Mouse (Mus musculus): Measurements from ENCODE around the gene Atp5s.

The Atp5s gene

GRCm38 (mm10) chr12:69724711-69725460, at the start of gene Atp5s, which contains the start of gene L2hgdh:
Atp5s (plus strand) TSS chr12:69724950.
L2hgdh (minus strand) TSS chr12:69724873.
- CTCF ChIA-PET = interaction anchor here in 3 of 4 experiments (0.5 to 2.1 kb wide), 3 partner anchors 9 to 1099 kb away, joined by 3 to 5 read pairs (median 4); no protein-coding TSS in a partner anchor
- POLR2A ChIA-PET = interaction anchor here in 3 of 4 experiments (0.5 to 3.9 kb wide), 42 partner anchors 9 to 1100 kb away, joined by 3 to 32 read pairs (median 3); partner anchors contain the start of genes Map4k5 (in 3 of the 3), Rps29 (in 2 of the 3), Atl1 (in 1 of the 3) and Frmd6 (in 1 of the 3)

DNA sequence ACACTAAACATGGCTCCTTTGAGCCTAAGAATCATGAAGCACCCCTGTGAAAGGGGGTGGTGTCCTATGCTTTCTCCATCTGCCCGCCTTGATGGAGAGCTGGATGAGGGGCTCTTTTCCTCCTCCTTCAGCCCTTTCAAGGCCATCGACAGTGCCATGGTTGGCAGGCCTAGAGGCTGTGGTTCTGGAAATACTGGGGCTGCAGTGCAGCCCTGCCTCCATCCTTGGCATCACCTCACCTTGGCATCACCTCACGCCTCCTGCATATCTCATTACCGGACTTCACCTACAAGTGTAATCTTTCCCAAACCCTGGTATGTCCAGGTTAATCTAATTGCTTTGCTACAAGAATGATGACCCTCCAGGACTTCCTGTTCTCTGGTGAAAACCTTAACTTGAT, 48.6 kb upstream of the Atp5s start:
- ChIA-PET POLR2A (no interaction called here), CTCF (interaction anchor here in 1 of 4 experiments (0.8 kb wide), 1 partner anchor 23 kb away, joined by 3 read pairs; no protein-coding TSS in a partner anchor)

GRCm38 (mm10) chr12:69680635-69681565, 43.9 kb upstream of the Atp5s start:
- POLR2A ChIA-PET = interaction anchor here in 3 of 4 experiments (0.6 to 2.3 kb wide), 7 partner anchors 10 to 667 kb away, joined by 3 to 7 read pairs (median 5); partner anchors contain the start of genes Atp5s (in 1 of the 3), L2hgdh (in 1 of the 3) and Trim9 (in 1 of the 3)
- CTCF ChIA-PET = no interaction called here

DNA sequence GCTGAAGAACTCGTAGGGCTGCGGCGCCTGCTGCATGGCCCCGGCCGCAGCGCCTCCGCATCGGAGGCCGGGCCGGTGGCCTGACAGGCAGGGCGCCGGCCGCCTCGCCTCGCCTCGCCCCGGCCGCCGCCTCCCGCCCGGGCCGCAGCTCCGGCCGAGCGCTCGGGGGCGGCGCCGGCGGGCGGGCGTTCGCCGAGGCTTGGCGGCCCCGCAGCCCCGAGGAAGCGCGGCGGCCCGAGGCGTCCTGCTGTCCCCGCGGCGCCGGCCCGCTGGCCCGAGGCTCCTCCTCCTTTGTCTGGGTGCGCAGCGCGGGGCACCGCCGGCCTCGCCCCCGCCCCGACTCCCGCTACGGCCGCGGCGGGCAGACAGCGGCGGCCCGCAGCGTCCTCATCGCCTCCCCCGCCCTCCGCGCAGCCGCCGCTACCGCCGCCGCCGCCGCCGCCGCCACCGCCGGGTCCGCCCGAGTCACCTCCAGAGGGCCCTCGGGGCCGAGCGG, 43.1 kb upstream of the Atp5s start, which contains the start of gene Sos2:
Gene Sos2, minus strand, starts transcription at position 287 of the 496 bp plus-strand sequence.
- ChIA-PET CTCF (no interaction called here), POLR2A (interaction anchor here in 2 of 4 experiments (0.7 to 2.3 kb wide), 7 partner anchors 10 to 555 kb away, joined by 3 to 8 read pairs (median 4); partner anchors contain the start of genes Atp5s (in 1 of the 2) and L2hgdh (in 1 of the 2))

DNA sequence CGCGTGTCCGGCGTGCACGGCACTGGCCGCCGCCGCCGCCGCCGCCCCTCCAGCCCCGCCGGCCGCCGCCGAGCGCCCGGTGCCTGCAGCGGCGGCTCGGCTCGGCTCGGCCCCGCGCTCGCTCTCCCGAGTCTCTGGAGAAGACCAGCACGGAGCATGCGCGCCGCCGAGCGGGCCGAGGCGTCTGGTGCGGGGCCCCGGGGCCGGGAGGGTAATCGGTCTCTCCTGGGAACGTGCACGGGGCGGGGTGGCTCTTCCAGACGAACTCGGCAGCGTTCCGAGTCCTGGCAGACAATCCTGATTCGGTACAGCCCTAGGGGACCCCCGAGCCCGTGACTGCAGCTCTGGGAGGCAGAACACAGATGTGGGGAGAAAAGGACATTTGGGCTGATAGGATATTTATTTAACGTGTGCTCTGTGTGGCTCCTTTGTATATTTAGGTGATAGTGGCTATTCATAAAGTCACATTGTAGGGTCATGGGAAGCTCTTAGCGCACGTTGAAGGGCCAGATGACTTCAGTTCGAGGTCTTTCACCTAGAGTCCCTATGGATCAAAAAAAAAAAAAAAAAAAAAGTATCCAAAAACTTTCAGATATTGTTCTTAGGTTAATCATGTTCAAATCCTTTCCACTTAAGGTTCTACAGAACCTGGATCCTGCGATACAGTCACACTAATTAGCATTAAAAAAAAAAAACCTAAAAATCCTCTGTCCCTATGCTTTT, 42.5 kb upstream of the Atp5s start:
- POLR2A ChIA-PET = interaction anchor here in 2 of 4 experiments (0.6 to 2.3 kb wide), 8 partner anchors 11 to 554 kb away, joined by 3 to 8 read pairs (median 4); partner anchors contain the start of genes Atp5s (in 1 of the 2) and L2hgdh (in 1 of the 2)
- CTCF ChIA-PET = no interaction called here

DNA sequence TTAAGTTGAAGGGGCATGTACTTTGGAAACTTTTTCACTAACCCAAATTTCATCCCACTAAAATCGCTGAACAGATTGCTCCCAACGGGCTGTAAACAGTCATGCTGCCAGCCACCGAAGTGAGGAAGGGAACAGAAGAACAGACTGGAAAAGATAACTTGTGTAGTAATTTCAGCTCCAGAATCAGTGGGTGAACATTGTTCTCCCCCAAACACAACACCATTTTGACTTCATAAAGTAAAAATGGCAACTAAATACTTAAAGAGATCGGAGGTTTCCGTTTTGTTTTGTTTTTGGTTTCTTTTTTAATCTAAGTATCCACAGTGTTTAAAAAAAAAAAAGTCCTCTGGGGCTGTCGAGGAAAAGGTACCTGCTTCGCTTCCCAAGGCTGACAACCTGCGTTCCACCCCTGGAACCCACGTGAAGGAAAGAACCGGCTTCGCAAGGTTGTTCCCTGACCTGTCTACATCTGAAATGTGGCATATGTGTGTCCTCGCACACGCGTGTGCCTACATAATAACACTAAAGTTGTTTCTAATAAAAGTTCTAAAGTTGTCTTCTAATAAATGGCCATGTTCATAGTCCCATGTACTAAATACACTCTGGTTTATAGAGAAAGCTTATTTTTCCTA, 41.8 kb upstream of the Atp5s start:
- CTCF ChIA-PET = interaction anchor here in 1 of 4 experiments (1.1 kb wide), 1 partner anchor 14 kb away, joined by 4 read pairs; no protein-coding TSS in a partner anchor

DNA sequence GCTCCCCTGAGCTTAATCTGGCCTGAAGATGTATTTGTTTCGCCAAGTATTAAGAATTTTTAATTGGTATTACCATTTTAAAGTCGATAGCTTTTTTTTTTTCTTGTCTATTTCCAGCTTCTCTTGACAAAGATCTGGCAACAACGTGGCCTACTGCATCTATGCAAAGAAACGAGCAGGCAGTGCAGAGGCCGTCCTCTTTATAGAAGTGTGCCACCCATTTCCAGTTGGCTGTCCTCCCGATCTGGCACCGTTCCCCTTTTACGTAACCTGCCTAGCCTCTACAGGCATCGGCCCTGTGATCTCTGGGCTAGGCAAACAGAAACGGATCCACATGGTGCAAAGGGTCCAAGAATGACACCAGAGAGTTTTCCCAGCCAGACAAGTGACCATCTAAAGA, 41.2 kb upstream of the Atp5s start:
- POLR2A ChIA-PET = interaction anchor here in 2 of 4 experiments (0.7 to 1.8 kb wide), 3 partner anchors 10 to 106 kb away, joined by 3 to 8 read pairs (median 4); no protein-coding TSS in a partner anchor

More for the DNA sequence above, 41.8 kb upstream of the Atp5s start:
- POLR2A ChIA-PET = interaction anchor here in 2 of 4 experiments (0.6 to 1.8 kb wide), 6 partner anchors 10 to 286 kb away, joined by 3 to 8 read pairs (median 4); no protein-coding TSS in a partner anchor

DNA sequence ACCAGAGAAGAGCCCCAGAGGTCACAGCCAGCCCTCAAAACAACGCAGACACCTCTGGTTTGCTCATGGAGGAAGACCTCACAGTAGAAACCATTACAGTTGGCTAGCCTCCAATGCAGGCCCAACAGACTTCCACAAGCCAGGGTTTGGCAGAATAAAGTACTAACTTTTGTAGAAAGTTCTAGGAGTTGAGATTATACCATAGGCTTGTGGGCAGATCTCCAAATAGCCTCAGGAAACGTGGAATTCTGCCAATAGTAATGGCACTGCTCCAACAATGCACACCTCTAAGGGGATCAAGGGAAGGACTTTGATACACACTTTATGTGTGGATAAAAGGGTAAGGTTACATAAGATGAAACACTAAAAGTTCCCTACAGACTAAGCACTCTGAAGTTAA, 36.4 kb upstream of the Atp5s start:
- ChIA-PET POLR2A (no interaction called here), CTCF (no interaction called here)

More for the DNA sequence above, 41.2 kb upstream of the Atp5s start:
- CTCF ChIA-PET = interaction anchor here in 2 of 4 experiments (0.6 to 1.1 kb wide), 3 partner anchors 13 to 317 kb away, joined by 3 to 5 read pairs (median 4); no protein-coding TSS in a partner anchor

DNA sequence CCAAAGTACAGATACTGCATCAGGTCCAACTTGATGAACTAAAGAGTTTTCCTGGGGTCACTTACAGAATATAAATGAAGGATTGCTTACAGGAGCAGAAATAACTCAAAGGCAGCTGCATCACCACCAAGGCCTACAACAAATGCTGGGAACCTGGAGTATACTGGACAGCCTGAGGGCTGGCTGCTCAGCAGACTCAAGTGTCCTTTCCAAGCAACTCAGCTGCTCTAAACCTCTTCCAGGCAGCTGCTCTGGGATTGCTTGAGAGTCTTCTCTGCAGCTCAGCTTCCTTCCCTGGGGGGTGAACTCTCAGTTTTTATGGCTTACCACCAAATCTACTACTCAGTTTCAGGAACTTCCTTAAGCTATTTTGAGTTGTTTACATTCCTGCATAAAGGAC, 35.7 kb upstream of the Atp5s start:
- ChIA-PET CTCF (no interaction called here), POLR2A (interaction anchor here in 2 of 4 experiments (0.7 to 1.0 kb wide), 2 partner anchors 113 to 132 kb away, joined by 3 read pairs; no protein-coding TSS in a partner anchor)

GRCm38 (mm10) chr12:69690714-69691113, 34.0 kb upstream of the Atp5s start:
- ChIA-PET CTCF (no interaction called here), POLR2A (interaction anchor here in 1 of 4 experiments (0.7 kb wide), 1 partner anchor 468 kb away, joined by 3 read pairs; no protein-coding TSS in a partner anchor)

GRCm38 (mm10) chr12:69693471-69693870, 31.3 kb upstream of the Atp5s start:
- CTCF ChIA-PET = interaction anchor here in 2 of 4 experiments (1.0 to 1.1 kb wide), 2 partner anchors 327 to 464 kb away, joined by 3 read pairs; no protein-coding TSS in a partner anchor
- POLR2A ChIA-PET = interaction anchor here in 2 of 4 experiments (0.6 to 2.4 kb wide), 13 partner anchors 8 to 326 kb away, joined by 3 to 11 read pairs (median 3); partner anchors contain the start of genes Atp5s (in 1 of the 2), L2hgdh (in 1 of the 2) and Vcpkmt (in 1 of the 2)

DNA sequence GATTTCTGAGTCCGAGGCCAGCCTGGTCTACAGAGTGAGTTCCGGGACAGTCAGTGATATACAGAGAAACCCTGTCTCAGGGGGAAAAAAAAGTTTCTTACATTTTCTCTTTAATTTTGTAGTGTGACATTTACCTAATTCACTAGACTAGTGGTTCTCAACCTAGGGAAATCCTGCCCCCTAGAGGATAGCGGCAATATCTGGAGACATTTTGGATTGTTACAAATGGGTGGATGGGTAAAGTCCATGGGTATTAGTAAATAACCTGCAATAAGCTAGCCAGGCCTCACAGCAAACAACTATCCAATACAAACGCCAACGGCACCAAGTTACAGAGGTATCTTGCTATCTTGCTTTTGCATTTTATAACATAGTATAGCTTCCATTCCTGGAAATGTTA, 28.0 kb upstream of the Atp5s start:
- CTCF ChIA-PET = interaction anchor here in 2 of 4 experiments (0.7 to 0.9 kb wide), 2 partner anchors 13 to 411 kb away, joined by 3 to 4 read pairs; no protein-coding TSS in a partner anchor
- POLR2A ChIA-PET = interaction anchor here in 1 of 4 experiments (0.7 kb wide), 1 partner anchor 28 kb away, joined by 3 read pairs; the partner anchor contains the start of genes Atp5s and L2hgdh

GRCm38 (mm10) chr12:69698352-69698751, 26.4 kb upstream of the Atp5s start:
- POLR2A ChIA-PET = no interaction called here
- CTCF ChIA-PET = interaction anchor here in 1 of 4 experiments (0.6 kb wide), 1 partner anchor 429 kb away, joined by 5 read pairs; no protein-coding TSS in a partner anchor

- ChIA-PET CTCF (no interaction called here), POLR2A (interaction anchor here in 1 of 4 experiments (0.6 kb wide), 1 partner anchor 63 kb away, joined by 4 read pairs; no protein-coding TSS in a partner anchor)
These were observed 19.8 kb upstream of the Atp5s start for GRCm38 (mm10) chr12:69704799-69705458.

DNA sequence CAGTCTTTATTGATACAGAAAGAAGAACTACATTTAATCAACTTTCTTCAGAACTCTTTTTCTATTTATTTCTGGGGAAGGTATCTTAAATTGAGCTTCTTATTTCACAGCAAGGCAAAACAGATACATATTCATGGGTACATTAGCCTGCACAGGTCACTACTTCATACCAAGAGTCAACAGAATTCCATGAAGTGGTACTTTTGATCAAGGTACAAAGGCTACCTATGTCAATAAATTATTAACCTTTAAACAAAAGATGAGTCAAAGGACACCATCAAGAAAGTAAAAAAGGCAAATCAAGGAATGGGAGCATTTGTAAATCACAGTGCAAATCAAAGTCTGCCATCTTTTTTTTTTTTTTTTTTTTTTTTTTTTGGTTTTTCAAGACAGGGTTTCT, 11.1 kb upstream of the Atp5s start:
- POLR2A ChIA-PET = interaction anchor here in 2 of 4 experiments (0.9 to 5.0 kb wide), 6 partner anchors 12 to 47 kb away, joined by 3 to 32 read pairs (median 3); partner anchors contain the start of genes Atp5s (in 2 of the 2) and L2hgdh (in 2 of the 2)

DNA sequence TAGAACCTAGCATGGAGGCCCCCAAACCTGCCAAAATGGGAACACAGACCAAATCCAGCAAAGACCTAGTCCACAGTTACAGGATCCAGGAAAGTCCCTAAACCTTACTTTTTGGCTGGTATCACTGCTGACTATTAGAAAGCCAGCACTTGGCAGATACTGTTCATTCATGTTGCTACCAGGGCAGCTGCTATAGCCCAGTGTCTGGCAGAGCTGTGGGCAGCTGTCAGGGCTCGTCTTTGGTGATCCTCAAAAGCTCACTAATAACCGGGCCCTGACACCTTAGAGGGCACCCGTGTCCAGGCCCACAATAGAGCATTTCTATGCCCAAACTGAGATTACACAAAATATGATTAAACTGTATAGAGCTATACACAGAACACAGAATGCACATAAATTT, 1.9 kb upstream of the Atp5s start:
- ChIA-PET POLR2A (interaction anchor here in 1 of 4 experiments (0.8 kb wide), 1 partner anchor 11 kb away, joined by 3 read pairs; no protein-coding TSS in a partner anchor), CTCF (no interaction called here)

More for the DNA sequence above, 11.1 kb upstream of the Atp5s start:
- CTCF ChIA-PET = no interaction called here

Data from embryonic stem cell, embryonic (primary cell).